Mouse (Mus musculus) CH12.LX (cell line): Measurements from ENCODE around the gene Spcs3. TPM values are rescaled to one million over a fixed set of nuclear protein-coding genes. Genes with fewer than 3 reads are reported as not detected.
"Not testable (repeated sequence)": the region's sequence is repeated elsewhere in the genome, so short reads cannot be mapped to it uniquely, and the experiment has no call there.

Experiments
- DNase-seq: peaks from one replicate; pipeline ENCODE4 v3.0.0-alpha.2; 2013; ENCODE audit errors: extremely low read depth
- H3K27ac ChIP-seq: 2 replicates; pipeline ENCODE4 v1.5.1; 2012; ENCODE audit warnings: low read depth, mild to moderate bottlenecking, control low read depth, moderate library complexity; ENCODE audit not compliant: insufficient read depth
- H3K27me3 ChIP-seq: replicated peaks from 2 replicates; pipeline ENCODE3; 2012; ENCODE audit warnings: inconsistent platforms
- H3K36me3 ChIP-seq, 2 experiments: replicated peaks in 1 of 2; 2 replicates each; pipeline versions ENCODE3 to v1.6.1; 2012; ENCODE audit warnings: inconsistent platforms in 1 of 2, low read length in 1 of 2, mild to moderate bottlenecking in 1 of 2, mixed read lengths in 1 of 2, moderate library complexity in 1 of 2; ENCODE audit not compliant: control insufficient read depth in 1 of 2, insufficient read depth in 1 of 2
- H3K4me1 ChIP-seq, 2 experiments: 2 replicates each; pipeline ENCODE4 v1.6.1; 2012; ENCODE audit warnings: inconsistent platforms in 1 of 2, moderate library complexity in 1 of 2; ENCODE audit not compliant: insufficient read depth in 2 of 2, control insufficient read depth in 1 of 2
- H3K4me2 ChIP-seq: 2 replicates; pipeline ENCODE4 v1.6.1; 2012; ENCODE audit warnings: low read depth, mild to moderate bottlenecking, control low read depth; ENCODE audit not compliant: poor library complexity, insufficient read depth, severe bottlenecking
- H3K4me3 ChIP-seq, 3 experiments: fragments of 150-350 bp in 1 of 3; sonication (generic) in 1 of 3; replicated peaks in 1 of 3; 2 replicates each; pipeline versions ENCODE3 to v1.5.1; 2011 to 2012; ENCODE audit warnings: low read depth in 2 of 3, low read length in 2 of 3, mild to moderate bottlenecking in 2 of 3, moderate library complexity in 2 of 3, control low read depth in 1 of 3, improper control_type of control experiment in 1 of 3, inconsistent platforms in 1 of 3, mixed read lengths in 1 of 3; ENCODE audit not compliant: poor library complexity in 1 of 3
- H3K79me2 ChIP-seq: replicated peaks from 2 replicates; pipeline ENCODE4 v1.6.1; 2012; ENCODE audit warnings: mild to moderate bottlenecking, moderate library complexity; ENCODE audit not compliant: control insufficient read depth, poor library complexity, insufficient read depth, severe bottlenecking; ENCODE audit errors: extremely low read depth
- H3K9ac ChIP-seq: 2 replicates; pipeline ENCODE4 v1.6.1; 2012; ENCODE audit warnings: low read depth, mild to moderate bottlenecking, control low read depth, moderate library complexity; ENCODE audit not compliant: insufficient read depth
- H3K9me3 ChIP-seq: replicated peaks from 2 replicates; pipeline ENCODE3; 2012; ENCODE audit warnings: low read length, inconsistent platforms, mixed read lengths
- CHD1 ChIP-seq: IDR thresholded peaks from 2 replicates; pipeline ENCODE4 v1.6.1; 2012; ENCODE audit warnings: low read depth, low read length, improper control_type of control experiment, inconsistent platforms
- E2F4 ChIP-seq: IDR thresholded peaks from 2 replicates; pipeline ENCODE4 v1.6.1; 2011; ENCODE audit warnings: low read depth, low read length, improper control_type of control experiment; ENCODE audit not compliant: insufficient replicate concordance
- ELF1 ChIP-seq: IDR thresholded peaks from 2 replicates; pipeline ENCODE4 v1.6.1; 2014; ENCODE audit warnings: low read depth, mild to moderate bottlenecking, inconsistent platforms, low read length, improper control_type of control experiment
- IRF4 ChIP-seq: IDR thresholded peaks from 2 replicates; pipeline ENCODE4 v1.6.1; 2014; ENCODE audit warnings: low read depth, mild to moderate bottlenecking, inconsistent platforms, low read length, improper control_type of control experiment
- MXI1 ChIP-seq: IDR thresholded peaks from 2 replicates; pipeline ENCODE4 v1.6.1; 2011; ENCODE audit warnings: mild to moderate bottlenecking, low read depth, low read length, improper control_type of control experiment
- TCF12 ChIP-seq: IDR thresholded peaks from 2 replicates; pipeline ENCODE4 v1.6.1; 2014; ENCODE audit warnings: low read depth, mild to moderate bottlenecking, inconsistent platforms, low read length, improper control_type of control experiment
- USF1 ChIP-seq: IDR thresholded peaks from 2 replicates; pipeline ENCODE4 v1.6.1; 2014; ENCODE audit warnings: low read depth, mild to moderate bottlenecking, inconsistent platforms, low read length, improper control_type of control experiment
- ZC3H11A ChIP-seq: IDR thresholded peaks from 2 replicates; pipeline ENCODE4 v1.6.1; 2012; ENCODE audit warnings: low read depth, mild to moderate bottlenecking, inconsistent platforms, low read length, improper control_type of control experiment
- ZKSCAN1 ChIP-seq: IDR thresholded peaks from 2 replicates; pipeline ENCODE4 v1.6.1; 2012; ENCODE audit warnings: low read depth, inconsistent platforms, low read length, improper control_type of control experiment, borderline replicate concordance
- dilution Hi-C: fragments of 300-500 bp; cut with MboI; formaldehyde crosslinking; loops from 2 replicates; pipeline ENCODE4 v1.14.3; 2020; ENCODE audit warnings: low sequenced_read_pairs; ENCODE audit not compliant: extremely low pct_unique_long_range_greater_than_20kb, extremely low pct_ligation_motif_present
- in situ Hi-C: fragments of 300-500 bp; cut with MboI; formaldehyde crosslinking; loops from 3 replicates; pipeline ENCODE4 v1.14.3; 2019; ENCODE audit warnings: low sequenced_read_pairs, low pct_ligation_motif_present, low pct_unique_long_range_greater_than_20kb, mixed read lengths
- polyA plus RNA-seq: library from polyadenylated mRNA; unstranded; fragments of >175 nt; gene quantifications from 2 replicates; pipeline ENCODE4 v1.2.1, GENCODE M21; 2012; ENCODE audit warnings: low read depth; ENCODE audit not compliant: insufficient read length
- total RNA-seq, 2 experiments: library from RNA; depleted of rRNA; stranded (reverse); fragments of 300-350 nt in 1 of 2; fragments of >200 nt in 1 of 2; gene quantifications; 2 replicates each; pipeline ENCODE4 v1.2.3; 2012 to 2014

Gene Spcs3
- total and polyA plus RNA-seq, 3 experiments = 89.4 to 220 (median 113) TPM

DNA sequence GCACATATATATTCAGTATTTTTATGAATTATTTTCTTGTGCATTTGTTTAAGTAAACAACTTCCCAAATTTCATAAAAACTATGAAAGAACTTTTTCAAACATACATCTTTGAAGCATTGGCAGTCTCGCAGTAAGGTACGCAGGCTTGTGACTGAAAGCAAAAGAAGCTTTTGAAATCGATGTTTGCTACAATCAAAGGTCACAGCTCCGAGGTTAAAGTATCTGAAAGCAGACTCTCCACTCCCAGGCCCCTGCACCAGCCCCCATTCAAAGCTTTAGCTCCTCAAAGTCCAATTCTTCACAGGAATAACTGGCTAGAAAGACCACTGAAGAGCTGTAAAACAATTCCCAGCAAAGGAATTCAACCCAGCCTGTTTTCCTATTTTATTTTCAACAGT lies 9.3 kb downstream of the Spcs3 start:
- TF ChIP-seq USF1 = no peak
- TF ChIP-seq MXI1 = no peak
- no peak for TF ChIP-seq ZKSCAN1
- TF ChIP-seq CHD1 = no peak
- Histone ChIP-seq H3K9ac (no peak overlapping the region), H3K27ac (no peak overlapping the region), H3K36me3 (peaks cover 13 to 54% of the 10 kb centered on the region in 2 experiments), H3K4me2 (no peak overlapping the region), H3K4me1 (peaks cover under 1 to 19% of the 10 kb centered on the region in 2 experiments; a peak in 3 of 4 replicates), H3K27me3 (no peaks in the 10 kb centered on the region), H3K4me3 (no peak overlapping the region), H3K79me2 (peaks cover 3% of the 10 kb centered on the region), H3K9me3 (no peaks in the 10 kb centered on the region)
- in situ Hi-C loops (no loop called here), dilution Hi-C loops (no loop called here)
- DNase-seq = no peak

- H3K4me3 ChIP-seq = no peak overlapping the region
- no peaks in the 10 kb centered on the region for H3K9me3 ChIP-seq
- dilution Hi-C loops (no loop called here), in situ Hi-C loops (no loop called here)
- H3K4me2 ChIP-seq = no peak overlapping the region
- peaks cover 10 to 41% of the 10 kb centered on the region in 2 experiments for H3K36me3 ChIP-seq
- DNase-seq = no peak
- 0 out of 2 replicates have a peak, but pooled peaks cover 2% of the 10 kb centered on the region for H3K79me2 ChIP-seq
- H3K27me3 ChIP-seq = no peaks in the 10 kb centered on the region
- H3K9ac ChIP-seq = no peak overlapping the region
- H3K4me1 ChIP-seq = peaks cover 0 to 13% of the 10 kb centered on the region in 2 experiments; a peak in 2 of 4 replicates
- TF ChIP-seq IRF4 = no peak
- TF ChIP-seq CHD1 = no peak
- TF ChIP-seq E2F4 = no peak
- no peak for TF ChIP-seq ELF1
- no peak for TF ChIP-seq TCF12
- TF ChIP-seq ZC3H11A = no peak
- H3K27ac ChIP-seq = no peak overlapping the region
Measured at GRCm38 (mm10) chr8:54518756-54519460, 10.9 kb downstream of the Spcs3 start.

DNA sequence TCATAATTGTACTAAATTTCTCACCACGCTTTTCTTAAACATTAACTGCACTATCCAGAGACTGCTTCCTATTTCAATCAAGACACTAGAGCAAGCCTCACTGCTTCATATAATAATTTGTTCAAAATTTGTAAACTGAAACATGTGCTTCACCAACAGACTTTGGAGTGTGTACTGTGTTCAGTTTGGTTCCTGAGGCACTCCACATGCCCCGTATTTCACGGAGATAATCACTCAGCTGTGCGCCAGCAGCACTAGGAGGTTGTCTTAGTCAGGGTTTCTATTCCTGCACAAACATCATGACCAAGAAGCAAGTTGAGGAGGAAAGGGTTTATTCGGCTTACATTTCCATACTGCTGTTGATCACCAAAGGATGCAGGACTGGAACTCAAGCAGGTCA lies 17.6 kb downstream of the Spcs3 start:
- dilution Hi-C loops, H3K79me2 ChIP-seq, in situ Hi-C loops, H3K9ac ChIP-seq, H3K36me3 ChIP-seq, H3K27ac ChIP-seq, H3K4me2 ChIP-seq, H3K27me3 ChIP-seq, H3K4me3 ChIP-seq, H3K9me3 ChIP-seq, DNase-seq, H3K4me1 ChIP-seq: not testable (repeated sequence)
